Mouse (Mus musculus): ENCODE data around the gene Dnah17.

DNA sequence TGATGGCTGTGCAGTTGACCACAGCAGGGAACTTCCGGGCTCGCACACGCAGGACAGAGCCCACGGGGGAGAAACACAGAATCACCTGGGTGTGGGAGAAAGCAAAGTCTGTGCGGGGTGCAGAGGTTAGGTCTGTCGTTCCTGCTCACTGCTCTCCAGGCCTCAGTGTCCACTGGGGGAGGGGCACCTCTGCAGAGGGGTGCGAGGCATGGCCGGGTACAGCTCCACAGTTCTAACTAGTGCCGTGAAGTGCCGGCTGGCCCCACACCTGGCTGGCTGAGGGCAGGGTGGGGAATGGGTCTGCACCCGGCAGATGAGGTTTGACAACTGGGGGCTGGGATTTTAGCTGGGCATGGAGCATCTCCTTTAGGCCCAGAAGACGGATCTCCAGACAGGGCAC lies 72.1 kb downstream of the Dnah17 start:
- no peak for TF ChIP-seq CTCF (IDR thresholded peaks at IDR 0.05; ENCODE audit: extremely low read depth, insufficient read depth, insufficient read length, insufficient replicate concordance)
- TF ChIP-seq POLR2A (IDR thresholded peaks at IDR 0.05; ENCODE audit: low read depth, low read length): no peak
